Mouse (Mus musculus) skeletal muscle tissue, adult 2 months (tissue): ENCODE results near the gene Ifit3.
A peak's percentile ranks its signal among the peaks of the same experiment; 100 is the strongest.
"Not testable (repeated sequence)": the region's sequence is repeated elsewhere in the genome, so short reads cannot be mapped to it uniquely, and the experiment has no call there.

Source experiments
- DNase-seq: peaks from one replicate; pipeline ENCODE4 v3.0.0-alpha.2; 2012; ENCODE audit warnings: low read depth, low spot score

The Ifit3 gene

GRCm38 (mm10) chr19:34583126-34583766 lies at the start of gene Ifit3:
Gene Ifit3, plus strand, starts transcription at chr19:34583531.
- DNase-seq: peak; percentile 45

GRCm38 (mm10) chr19:34539422-34539821 lies 43.9 kb upstream of the Ifit3 start:
- no peak for DNase-seq

- DNase-seq: no peak
Observed at GRCm38 (mm10) chr19:34546211-34546610, 37.1 kb upstream of the Ifit3 start.

DNA sequence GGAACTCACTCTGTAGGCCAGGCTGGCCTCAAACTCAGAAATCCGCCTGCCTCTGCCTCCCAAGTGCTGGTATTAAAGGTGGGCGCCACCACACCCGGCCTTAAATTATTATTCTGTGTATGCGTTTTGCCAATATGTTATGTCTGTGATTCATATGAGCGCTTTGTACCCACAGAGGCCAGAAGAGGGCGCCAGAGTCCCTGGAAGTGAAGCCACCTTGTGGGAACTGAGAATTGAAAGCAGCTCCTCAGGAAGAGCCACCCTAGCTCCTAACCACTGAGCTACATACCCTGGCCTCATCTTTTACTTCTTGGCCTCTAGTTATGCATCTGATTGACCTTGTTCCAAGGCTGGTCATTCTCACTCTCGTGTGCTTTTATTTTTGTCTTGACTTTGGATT lies 35.4 kb upstream of the Ifit3 start:
- DNase-seq: peak; percentile 68

DNA sequence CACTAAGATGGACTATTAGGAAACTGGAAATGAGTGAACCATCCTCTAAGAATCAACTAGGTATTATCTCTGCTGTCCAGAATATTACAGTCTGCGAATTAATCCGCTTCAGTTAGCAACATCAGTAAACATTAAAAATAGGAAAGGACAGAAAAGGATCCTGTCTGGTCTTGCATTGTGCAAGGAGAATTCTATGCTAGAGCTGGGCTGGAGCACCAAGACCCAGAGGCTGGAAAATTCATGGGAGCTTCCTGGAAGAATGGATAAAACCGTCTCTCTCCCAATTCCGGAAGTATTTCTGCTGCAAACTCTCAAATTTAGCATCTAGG lies 33.2 kb upstream of the Ifit3 start:
- no peak for DNase-seq

GRCm38 (mm10) chr19:34550534-34551223 lies 32.7 kb upstream of the Ifit3 start, which contains the start of gene Ifit2:
Gene Ifit2, plus strand, starts transcription at chr19:34550694.
- peak; percentile 76 for DNase-seq

GRCm38 (mm10) chr19:34551981-34552380 lies 31.4 kb upstream of the Ifit3 start:
- DNase-seq: peak; percentile 67

DNA sequence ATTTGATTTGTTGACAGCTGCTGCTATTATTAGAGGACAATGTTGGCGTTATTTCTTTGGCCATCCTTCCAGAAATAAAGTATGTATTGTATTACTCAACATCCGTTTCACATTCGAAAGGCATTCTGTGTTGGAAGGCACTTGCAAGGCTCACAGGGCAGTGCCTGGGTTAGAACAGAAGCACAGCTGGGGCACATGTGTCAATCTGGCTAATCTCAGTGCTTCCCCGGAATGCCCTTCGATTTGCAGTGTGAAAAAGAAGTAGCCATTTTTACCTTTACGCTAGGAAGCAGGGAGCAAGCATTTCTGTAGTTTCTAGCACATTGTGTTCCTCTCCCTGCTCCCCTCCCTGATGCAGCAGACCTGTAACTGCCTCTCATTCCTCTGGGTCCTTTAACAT lies 30.3 kb upstream of the Ifit3 start:
- peak; percentile 36 for DNase-seq

DNA sequence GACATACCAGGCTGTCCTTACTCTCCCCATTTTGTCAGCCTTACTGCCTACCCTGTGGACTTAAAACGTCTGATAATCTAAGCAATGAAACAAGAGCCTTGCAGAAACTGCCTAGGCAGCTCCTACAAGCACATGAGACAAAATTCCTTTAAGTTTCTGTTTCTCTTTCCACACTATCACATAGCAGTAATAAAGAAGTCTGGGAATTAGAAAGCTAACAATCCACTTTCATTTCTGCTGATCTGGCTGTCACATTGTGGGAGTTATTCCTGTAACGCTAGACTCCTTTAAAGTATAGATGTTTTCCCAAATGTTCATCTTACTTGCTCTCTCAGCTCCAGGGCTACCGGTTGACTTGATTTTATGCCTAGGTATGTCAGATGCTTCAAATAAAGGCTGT lies 29.8 kb upstream of the Ifit3 start:
- DNase-seq: no peak

DNA sequence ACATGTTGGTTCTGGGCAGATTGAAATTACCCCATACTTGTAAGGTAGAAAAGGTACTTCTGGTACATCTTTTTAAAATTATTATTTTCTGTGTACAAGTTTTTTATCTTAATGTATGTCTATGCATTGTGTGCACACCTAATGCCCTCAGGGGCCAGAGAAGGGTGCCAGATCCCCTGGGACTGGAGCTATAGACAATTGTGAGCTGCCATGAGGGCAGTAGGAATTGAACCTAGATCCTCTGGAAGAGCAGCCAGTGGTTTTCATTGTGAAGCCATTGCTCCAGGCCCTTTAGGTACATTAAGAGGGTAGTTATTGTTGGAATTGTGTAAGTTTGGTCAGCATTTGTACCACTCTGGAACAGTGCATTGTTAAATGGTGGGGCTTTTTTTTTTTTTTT lies 29.3 kb upstream of the Ifit3 start:
- no peak for DNase-seq

GRCm38 (mm10) chr19:34556621-34557020 lies 26.7 kb upstream of the Ifit3 start:
- DNase-seq: no peak

- DNase-seq: no peak
Observed at GRCm38 (mm10) chr19:34562556-34562955, 20.8 kb upstream of the Ifit3 start.

- no peak for DNase-seq
Observed at GRCm38 (mm10) chr19:34566178-34566784, 17.1 kb upstream of the Ifit3 start.

GRCm38 (mm10) chr19:34568988-34569895 lies 14.1 kb upstream of the Ifit3 start:
- no peak for DNase-seq

DNA sequence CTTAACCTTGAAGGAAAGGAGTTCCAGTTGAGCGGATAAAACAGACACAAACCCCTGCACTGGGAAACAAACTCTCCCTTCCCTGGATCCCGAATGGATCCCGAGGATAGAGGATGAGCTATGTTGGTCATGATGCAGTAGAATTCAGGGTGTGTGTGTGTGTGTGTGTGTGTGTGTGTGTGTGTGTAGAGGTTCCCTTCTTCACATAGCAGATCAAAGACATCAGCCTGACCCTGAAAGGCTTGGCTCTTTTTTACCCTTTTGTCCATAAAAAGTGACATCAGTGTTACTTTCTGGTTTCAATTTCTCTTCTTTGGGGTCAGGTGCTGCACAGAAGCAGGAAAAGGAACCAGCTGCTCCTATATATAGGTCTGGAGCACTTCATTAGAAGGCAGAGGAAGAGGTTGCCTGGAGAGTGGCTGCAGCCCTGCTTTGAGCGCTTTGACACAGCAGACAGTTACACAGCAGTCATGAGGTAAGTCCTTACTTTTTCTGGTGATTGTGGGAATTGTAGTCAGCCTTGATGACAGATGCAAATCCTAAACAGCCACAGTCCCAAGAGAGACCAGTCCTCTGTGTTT lies 13.3 kb upstream of the Ifit3 start:
- no peak for DNase-seq

DNA sequence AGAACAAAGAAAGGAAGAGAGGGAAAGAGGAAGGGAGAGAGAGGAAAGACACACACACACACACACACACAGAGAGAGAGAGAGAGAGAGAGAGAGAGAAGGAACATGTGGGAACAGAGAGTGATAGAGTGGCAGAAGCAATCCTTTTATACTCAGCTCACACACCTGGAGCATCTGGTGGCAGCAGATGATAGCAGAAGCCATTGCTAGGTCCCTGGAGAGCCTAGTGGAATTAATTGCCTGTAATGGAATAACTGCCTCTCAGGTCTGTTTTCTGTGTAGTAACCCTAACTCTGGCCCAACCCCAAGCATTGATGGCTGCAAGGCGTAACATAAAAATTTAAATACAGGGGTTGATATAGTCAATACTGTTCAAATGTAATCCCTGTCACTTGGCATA lies 12.3 kb upstream of the Ifit3 start:
- no peak for DNase-seq

DNA sequence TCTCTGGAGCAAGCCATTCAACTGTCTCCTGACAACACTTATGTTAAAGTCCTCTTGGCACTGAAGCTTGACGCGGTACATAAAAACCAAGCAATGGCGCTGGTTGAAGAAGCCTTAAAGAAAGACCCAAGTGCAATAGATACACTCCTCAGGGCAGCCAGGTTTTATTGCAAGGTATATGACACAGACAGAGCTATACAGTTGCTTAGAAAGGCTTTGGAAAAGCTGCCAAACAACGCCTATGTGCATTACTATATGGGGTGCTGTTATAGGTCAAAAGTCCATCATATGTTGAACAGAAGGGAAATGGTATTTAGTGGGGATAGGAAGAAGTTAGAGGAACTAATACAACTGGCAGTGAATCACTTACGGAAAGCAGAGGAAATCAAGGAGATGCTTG lies 9.7 kb upstream of the Ifit3 start:
- DNase-seq: no peak

GRCm38 (mm10) chr19:34577121-34577520 lies 6.2 kb upstream of the Ifit3 start:
- no peak for DNase-seq

- not testable (repeated sequence) for DNase-seq
Observed at GRCm38 (mm10) chr19:34582696-34583095, 635 bp upstream of the Ifit3 start.

DNA sequence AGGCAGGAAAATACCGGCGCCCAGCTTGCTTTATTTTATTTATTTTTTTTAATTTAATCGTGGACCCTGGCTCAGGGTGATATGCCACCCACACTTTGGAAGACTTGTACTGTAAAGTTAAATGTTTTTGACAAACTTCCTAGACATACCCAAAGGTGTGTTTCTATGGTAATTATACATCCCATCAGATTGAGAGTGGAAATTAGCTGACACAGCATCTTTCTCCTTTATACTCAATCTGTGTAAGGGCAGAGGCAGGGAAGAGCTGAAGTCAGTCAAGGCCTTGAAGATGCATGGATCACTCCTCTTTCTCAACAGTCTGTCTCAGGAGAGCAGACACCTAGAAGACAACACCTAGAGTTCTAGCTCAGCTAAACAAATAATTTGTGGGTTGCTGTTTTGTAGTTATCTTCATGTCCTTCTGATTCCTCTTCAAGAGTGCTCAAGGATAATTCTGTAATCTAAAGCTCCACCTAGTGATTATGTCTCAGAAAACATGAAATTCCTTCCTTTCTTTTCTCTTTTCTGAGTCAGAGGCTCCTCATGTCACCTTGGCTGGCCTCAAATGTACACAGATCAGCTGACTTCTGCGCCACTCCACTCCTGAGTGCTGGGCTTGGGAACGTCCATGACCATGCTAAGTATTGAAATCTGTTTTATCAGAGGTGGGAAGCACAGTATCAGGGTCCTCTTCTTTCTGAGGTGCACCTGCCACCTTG lies 2.6 kb downstream of the Ifit3 start:
- not testable (repeated sequence) for DNase-seq
